Mouse (Mus musculus) urinary bladder, postnatal 25 days (tissue): ENCODE measurements around the gene Abca1.

Experiments
- DNase-seq: peaks from one replicate; pipeline ENCODE4 v3.0.0; 2022; ENCODE audit warnings: low spot score

Abca1 gene

GRCm38 (mm10) chr4:52999449-52999848 is 160.2 kb downstream of the Abca1 start:
- no peak for DNase-seq

- DNase-seq: no peak
Observed at GRCm38 (mm10) chr4:52989248-52989647, 170.4 kb downstream of the Abca1 start, which contains the start of gene Nipsnap3a. TSS of gene Nipsnap3a (plus strand) at chr4:52989272.

- no peak for DNase-seq
Observed at GRCm38 (mm10) chr4:52986266-52986665, 173.4 kb downstream of the Abca1 start.

GRCm38 (mm10) chr4:52985216-52985615 is 174.5 kb downstream of the Abca1 start:
- DNase-seq: no peak
